Mouse (Mus musculus): ENCODE data around the gene Spag4. TPM values are rescaled to one million over a fixed set of nuclear protein-coding genes. Genes with fewer than 3 reads are reported as not detected.
A peak's percentile ranks its signal among the peaks of the same experiment; 100 is the strongest.
"Not testable (repeated sequence)": the region's sequence is repeated elsewhere in the genome, so short reads cannot be mapped to it uniquely, and the experiment has no call there.

Gene Spag4
- total RNA-seq, 2 experiments from 2014 or later: 0.79 to 1.5 TPM

- no peak for DNase-seq
Observed at GRCm38 (mm10) chr2:156110627-156111357, 45.8 kb downstream of the Spag4 start.

- peak; percentile 94 for DNase-seq
Observed at GRCm38 (mm10) chr2:156111358-156112079, 46.5 kb downstream of the Spag4 start, which contains the start of the genes Cpne1 and Rbm12. TSS of gene Cpne1 (minus strand) at chr2:156111965. TSS of gene Rbm12 (minus strand) at chr2:156111978.

- not testable (repeated sequence) for DNase-seq
Observed at GRCm38 (mm10) chr2:156112080-156112423, 47.1 kb downstream of the Spag4 start.

- DNase-seq: no peak
Observed at GRCm38 (mm10) chr2:156119566-156119965, 54.6 kb downstream of the Spag4 start.

Other genes with a start within 250 kb of the Spag4 start
- gene BC029722, start 245.7 kb upstream of the Spag4 start, total RNA-seq (2021): 10 to 100 TPM; 11.0 to 11.5 TPM
- 10 to 100 TPM; 86.4 to 95.7 TPM for gene Eif6, start 238.2 kb upstream of the Spag4 start, total RNA-seq (2021)
- not detected for gene Fam83c, start 230.3 kb upstream of the Spag4 start, total RNA-seq (2021)
- 100 to 1,000 TPM; 149 to 164 TPM for gene Uqcc1, start 134.9 kb upstream of the Spag4 start, total RNA-seq (2021)
- not detected for gene Gm15557, start 124.4 kb upstream of the Spag4 start, total RNA-seq (2021)
- gene Gdf5, start 119.8 kb upstream of the Spag4 start, total RNA-seq (2021): under 1 TPM in 1 of 2 experiments, not detected in 1; 0.12 TPM
- 10 to 100 TPM; 11.9 to 14.4 TPM for gene Cep250, start 108.7 kb upstream of the Spag4 start, total RNA-seq (2021)
- under 1 TPM; 0.18 to 0.21 TPM for gene 6430550D23Rik, start 57.2 kb upstream of the Spag4 start, total RNA-seq (2021)
- gene Ergic3, start 57.1 kb upstream of the Spag4 start, total RNA-seq (2021): 10 to 100 TPM; 86.5 to 91.5 TPM
- gene Fer1l4, start 12.2 kb upstream of the Spag4 start, total RNA-seq (2021): not detected
- gene Cpne1, start 46.8 kb downstream of the Spag4 start, total RNA-seq (2021): 10 to 100 TPM; 16.4 to 19.3 TPM
- gene Rbm12, start 46.8 kb downstream of the Spag4 start, total RNA-seq (2021): 10 to 100 TPM; 40.2 to 43.6 TPM
- 10 to 100 TPM; 30.3 to 33.8 TPM for gene Gm28036, start 61.9 kb downstream of the Spag4 start, total RNA-seq (2021)
- gene Romo1, start 78.9 kb downstream of the Spag4 start, total RNA-seq (2021): 100 to 1,000 TPM; 273 to 278 TPM
- gene Nfs1, start 79.0 kb downstream of the Spag4 start, total RNA-seq (2021): 10 to 100 TPM; 51.5 to 51.9 TPM
- 100 to 1,000 TPM; 264 to 286 TPM for gene Rbm39, start 115.1 kb downstream of the Spag4 start, total RNA-seq (2021)
- 10 to 100 TPM; 20.5 to 21.3 TPM for gene Phf20, start 131.3 kb downstream of the Spag4 start, total RNA-seq (2021)
- gene Cnbd2, start 247.1 kb downstream of the Spag4 start, total RNA-seq (2021): 1 to 10 TPM in 1 of 2 experiments, under 1 TPM in 1; 0.88 to 1.5 TPM
- gene Scand1, start 247.5 kb downstream of the Spag4 start, total RNA-seq (2021): 10 to 100 TPM; 84.4 to 88.3 TPM